Mouse (Mus musculus) myocyte (in vitro differentiated cells): ENCODE measurements at regions not wholly inside any gene's neighbourhood (a gene's known extent, or its start where the extent isn't known, plus 50 kb on each side); places are given as distances from the start of the nearest gene placed in this dataset.

Experiments used
- H3K27me3 ChIP-seq: one replicate; pipeline ENCODE4 v1.6.1; 2011; ENCODE audit not compliant: control insufficient read depth, insufficient read depth, insufficient read length
- H3K36me3 ChIP-seq: one replicate; pipeline ENCODE4 v1.6.1; 2011; ENCODE audit not compliant: control insufficient read depth, insufficient read depth
- H3K4me2 ChIP-seq: one replicate; pipeline ENCODE4 v1.6.1; 2011; ENCODE audit warnings: low read depth, control low read depth
- H3K4me3 ChIP-seq: one replicate; pipeline ENCODE4 v1.5.1; 2011; ENCODE audit warnings: mild to moderate bottlenecking, control low read depth, moderate library complexity
- H3K79me2 ChIP-seq: one replicate; pipeline ENCODE4 v1.6.1; 2011; ENCODE audit not compliant: control insufficient read depth, insufficient read depth
- H3ac ChIP-seq: one replicate; pipeline ENCODE4 v1.6.1; 2011; ENCODE audit not compliant: control insufficient read depth, insufficient read length
- CEBPB ChIP-seq: IDR thresholded peaks from 2 replicates; pipeline ENCODE4 v1.6.1; 2011; ENCODE audit warnings: mild to moderate bottlenecking, moderate library complexity; ENCODE audit not compliant: poor library complexity, insufficient read depth, severe bottlenecking
- E2F4 ChIP-seq: IDR thresholded peaks from one replicate; pipeline ENCODE4 v1.6.1; 2011; ENCODE audit warnings: mild to moderate bottlenecking, control low read depth, moderate library complexity; ENCODE audit not compliant: insufficient read depth
- MAX ChIP-seq: IDR thresholded peaks from one replicate; pipeline ENCODE4 v1.6.1; 2011; ENCODE audit warnings: low read depth, mild to moderate bottlenecking, control low read depth
- MYOD1 ChIP-seq, 3 experiments: IDR thresholded peaks; one replicate each; pipeline ENCODE4 v1.6.1; 2011; ENCODE audit warnings: control low read depth in 2 of 3, low read depth in 2 of 3, mild to moderate bottlenecking in 2 of 3, moderate library complexity in 1 of 3; ENCODE audit not compliant: insufficient read length in 2 of 3, control insufficient read depth in 1 of 3
- MYOG ChIP-seq, 3 experiments: IDR thresholded peaks; one replicate each; pipeline ENCODE4 v1.6.1; 2011; ENCODE audit warnings: control low read depth in 2 of 3, low read depth in 2 of 3, mild to moderate bottlenecking in 2 of 3; ENCODE audit not compliant: insufficient read length in 2 of 3, control insufficient read depth in 1 of 3, insufficient read depth in 1 of 3
- POLR2A ChIP-seq: IDR thresholded peaks from one replicate; pipeline ENCODE4 v1.6.1; 2011; ENCODE audit warnings: low read depth, mild to moderate bottlenecking, control low read depth, moderate library complexity; ENCODE audit not compliant: insufficient read length
- POLR2AphosphoS2 ChIP-seq: IDR thresholded peaks from one replicate; pipeline ENCODE4 v1.6.1; 2011; ENCODE audit warnings: low read depth, control low read depth; ENCODE audit not compliant: insufficient read length
- REST ChIP-seq: IDR thresholded peaks from one replicate; pipeline ENCODE4 v1.6.1; 2011; ENCODE audit warnings: mild to moderate bottlenecking, control low read depth, moderate library complexity; ENCODE audit not compliant: insufficient read depth, insufficient read length
- SRF ChIP-seq: IDR thresholded peaks from one replicate; pipeline ENCODE4 v1.6.1; 2011; ENCODE audit warnings: low read depth; ENCODE audit not compliant: control insufficient read depth, insufficient read length
- TCF12 ChIP-seq: IDR thresholded peaks from one replicate; pipeline ENCODE4 v1.6.1; 2011; ENCODE audit warnings: mild to moderate bottlenecking, control low read depth; ENCODE audit not compliant: poor library complexity, insufficient read depth, severe bottlenecking
- TCF3 ChIP-seq: IDR thresholded peaks from one replicate; pipeline ENCODE4 v1.6.1; 2011; ENCODE audit warnings: low read depth, control low read depth; ENCODE audit not compliant: insufficient read length
- USF1 ChIP-seq: IDR thresholded peaks from one replicate; pipeline ENCODE4 v1.6.1; 2011; ENCODE audit warnings: low read depth, mild to moderate bottlenecking, control low read depth, moderate library complexity

- no peak overlapping the region for H3ac ChIP-seq
- H3K36me3 ChIP-seq, result no peaks in the 10 kb centered on the region
- no peak overlapping the region for H3K4me2 ChIP-seq
- peaks cover 39% of the 10 kb centered on the region for H3K79me2 ChIP-seq
- no peaks in the 10 kb centered on the region for H3K27me3 ChIP-seq
- TF ChIP-seq CEBPB (no peak), TCF3 (no peak), TCF12 (no peak), SRF (no peak), POLR2A (no peak), MAX (no peak), MYOG (IDR thresholded peaks at IDR 0.05; ENCODE audit: control insufficient read depth in 1 of 3, insufficient read depth in 1 of 3, insufficient read length in 2 of 3, low read depth in 2 of 3) (no peak), E2F4 (no peak), USF1 (no peak), REST (no peak), MYOD1 (IDR thresholded peaks at IDR 0.05; ENCODE audit: control insufficient read depth in 1 of 3, insufficient read length in 2 of 3, low read depth in 2 of 3) (no peak), POLR2AphosphoS2 (no peak)
- no peak overlapping the region for H3K4me3 ChIP-seq
These were observed 139.3 kb upstream of the Ubr2 start for GRCm38 (mm10) chr17:47149662-47150061.

- H3ac ChIP-seq, result no peak overlapping the region
- H3K36me3 ChIP-seq, result no peaks in the 10 kb centered on the region
- H3K4me3 ChIP-seq, result no peak overlapping the region
- H3K79me2 ChIP-seq, result peaks cover 36% of the 10 kb centered on the region
- no peak for TF ChIP-seq TCF3
- TF ChIP-seq POLR2A, result no peak
- no peak for TF ChIP-seq E2F4
- no peak for TF ChIP-seq MAX
- TF ChIP-seq TCF12, result no peak
- no peak for TF ChIP-seq POLR2AphosphoS2
- TF ChIP-seq SRF, result no peak
- H3K4me2 ChIP-seq, result no peak overlapping the region
- H3K27me3 ChIP-seq, result no peaks in the 10 kb centered on the region
These were observed 138.8 kb upstream of the Ubr2 start for GRCm38 (mm10) chr17:47149158-47149557.

- H3K79me2 ChIP-seq, result peaks cover 34% of the 10 kb centered on the region
- H3K4me2 ChIP-seq, result no peak overlapping the region
- no peak overlapping the region for H3ac ChIP-seq
- no peaks in the 10 kb centered on the region for H3K27me3 ChIP-seq
- H3K4me3 ChIP-seq, result no peak overlapping the region
- no peaks in the 10 kb centered on the region for H3K36me3 ChIP-seq
- TF ChIP-seq CEBPB (no peak), REST (no peak), TCF12 (no peak), MYOG (IDR thresholded peaks at IDR 0.05; ENCODE audit: control insufficient read depth in 1 of 3, insufficient read depth in 1 of 3, insufficient read length in 2 of 3, low read depth in 2 of 3) (no peak), SRF (no peak), MYOD1 (IDR thresholded peaks at IDR 0.05; ENCODE audit: control insufficient read depth in 1 of 3, insufficient read length in 2 of 3, low read depth in 2 of 3) (no peak), POLR2AphosphoS2 (no peak), E2F4 (no peak), USF1 (no peak), MAX (no peak), TCF3 (no peak), POLR2A (no peak)
These were observed 136.3 kb upstream of the Ubr2 start for GRCm38 (mm10) chr17:47146640-47147039.

GRCm38 (mm10) chr17:47145590-47145989, 135.2 kb upstream of the Ubr2 start:
- H3K36me3 ChIP-seq, result no peaks in the 10 kb centered on the region
- H3K4me2 ChIP-seq, result peak overlapping the region; percentile 57
- peaks cover 32% of the 10 kb centered on the region for H3K79me2 ChIP-seq
- TF ChIP-seq SRF (no peak), CEBPB (no peak), MAX (no peak), E2F4 (no peak), POLR2A (no peak), REST (no peak), USF1 (no peak), MYOD1 (IDR thresholded peaks at IDR 0.05; ENCODE audit: control insufficient read depth in 1 of 3, insufficient read length in 2 of 3, low read depth in 2 of 3) (no peak), TCF3 (no peak), POLR2AphosphoS2 (no peak), TCF12 (no peak), MYOG (IDR thresholded peaks at IDR 0.05; ENCODE audit: control insufficient read depth in 1 of 3, insufficient read depth in 1 of 3, insufficient read length in 2 of 3, low read depth in 2 of 3) (no peak)
- H3K4me3 ChIP-seq, result no peak overlapping the region
- H3ac ChIP-seq, result no peak overlapping the region
- H3K27me3 ChIP-seq, result no peaks in the 10 kb centered on the region

GRCm38 (mm10) chr17:47144996-47145395, 134.6 kb upstream of the Ubr2 start:
- TF ChIP-seq TCF3, result no peak
- peak in 2 of 3 experiments; percentile 13 to 38 for TF ChIP-seq MYOD1 (IDR thresholded peaks at IDR 0.05; ENCODE audit: control insufficient read depth in 1 of 3, insufficient read length in 2 of 3, low read depth in 2 of 3)
- TF ChIP-seq USF1, result no peak
- peak in 1 of 3 experiments; percentile 14 for TF ChIP-seq MYOG (IDR thresholded peaks at IDR 0.05; ENCODE audit: control insufficient read depth in 1 of 3, insufficient read depth in 1 of 3, insufficient read length in 2 of 3, low read depth in 2 of 3)
- TF ChIP-seq E2F4, result no peak
- no peak for TF ChIP-seq POLR2AphosphoS2
- TF ChIP-seq POLR2A, result no peak
- no peak for TF ChIP-seq SRF
- no peak for TF ChIP-seq MAX
- no peak for TF ChIP-seq REST
- no peak for TF ChIP-seq CEBPB
- TF ChIP-seq TCF12, result no peak
- H3K36me3 ChIP-seq, result no peaks in the 10 kb centered on the region
- peaks cover 29% of the 10 kb centered on the region for H3K79me2 ChIP-seq
- no peaks in the 10 kb centered on the region for H3K27me3 ChIP-seq
- no peak overlapping the region for H3ac ChIP-seq
- peak overlapping the region; percentile 57 for H3K4me2 ChIP-seq
- no peak overlapping the region for H3K4me3 ChIP-seq
